Mouse (Mus musculus): ENCODE measurements around the gene Sh3bp2. TPM values are rescaled to one million over a fixed set of nuclear protein-coding genes. Genes with fewer than 3 reads are reported as not detected.

The Sh3bp2 gene
- 39.0 and 42.5 TPM in 2 replicates for polyA plus RNA-seq (2012; rRNA removed)

DNA sequence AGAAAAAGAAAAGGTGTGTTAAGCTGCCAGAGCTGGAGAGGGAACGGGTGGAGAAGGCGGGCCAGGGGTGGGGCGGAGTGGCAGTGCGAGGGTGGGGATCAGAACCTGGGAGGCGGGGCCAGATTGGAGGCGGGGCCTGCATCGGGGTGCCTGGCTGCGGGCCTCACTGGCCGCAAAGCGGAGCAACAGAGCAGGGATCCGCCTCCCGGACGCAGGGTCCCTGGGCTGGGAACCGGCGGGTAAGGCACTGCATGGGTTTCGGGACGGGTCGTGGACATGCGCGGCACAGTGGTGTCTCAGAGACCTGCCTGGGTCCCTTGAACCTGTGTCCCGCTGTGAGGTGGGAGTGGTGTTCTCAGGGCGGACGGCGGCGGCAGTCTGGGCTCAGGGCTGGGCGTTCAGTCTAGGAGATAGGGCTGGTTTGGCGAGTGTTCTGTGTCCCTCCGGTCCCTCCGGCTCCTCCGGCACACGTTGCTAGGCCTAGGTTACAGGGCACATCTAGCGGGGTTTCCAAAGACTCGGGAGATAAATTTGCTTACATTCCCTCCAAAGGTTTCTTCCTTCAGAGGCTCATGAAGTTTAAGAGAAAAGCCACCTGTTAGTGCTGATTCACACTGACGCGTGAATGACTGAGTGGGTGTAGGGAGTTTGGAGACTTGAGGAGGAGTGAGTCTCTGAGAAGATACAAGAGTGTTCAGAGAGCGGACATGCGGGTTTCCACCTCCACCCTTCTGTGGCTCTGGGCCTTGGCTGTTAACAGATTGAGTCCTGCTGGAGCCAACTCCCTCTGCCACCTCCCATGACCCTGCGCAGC, at the start of gene Sh3bp2:
Gene Sh3bp2, plus strand, starts transcription at position 176 of the 814 bp plus-strand sequence.

DNA sequence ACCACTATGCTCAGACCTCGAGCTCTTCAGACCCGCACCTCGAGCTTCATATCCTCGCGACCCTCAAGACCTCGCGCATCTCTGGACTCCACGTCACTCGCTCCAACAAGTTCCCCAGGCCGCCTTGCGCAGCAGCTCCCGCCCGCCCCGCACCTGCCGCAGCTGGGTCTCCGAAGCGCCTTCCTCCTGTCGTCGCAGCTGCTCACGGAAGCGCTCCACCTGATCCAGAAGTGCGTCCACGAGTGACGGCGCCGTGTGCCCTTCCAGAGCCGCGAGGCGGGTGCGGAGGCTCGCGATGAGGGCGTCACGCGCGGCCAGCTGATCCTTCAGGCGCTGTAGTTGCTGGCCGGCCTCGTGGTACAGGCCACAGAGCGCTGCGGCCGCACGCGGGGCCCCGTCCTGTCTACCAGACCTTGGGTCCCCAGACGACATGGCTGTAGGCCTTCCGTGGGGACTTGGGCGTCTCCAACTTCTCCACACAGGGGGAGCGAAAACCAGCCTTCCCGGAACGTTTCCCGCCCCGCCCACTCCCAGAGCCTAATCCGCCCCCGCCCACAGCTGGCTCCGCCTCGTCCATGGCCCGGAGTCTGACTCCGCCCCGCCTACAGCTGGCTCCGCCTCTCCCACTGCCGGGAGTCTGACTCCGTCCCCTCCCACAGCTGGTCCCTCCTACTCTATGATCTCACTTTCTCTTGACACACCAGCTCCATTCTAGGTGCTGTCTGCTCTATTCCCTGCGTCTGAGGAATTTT, 12.0 kb upstream of the Sh3bp2 start, which contains the start of gene Tnip2:
Gene Tnip2, minus strand, starts transcription at position 526 of the 752 bp plus-strand sequence.

DNA sequence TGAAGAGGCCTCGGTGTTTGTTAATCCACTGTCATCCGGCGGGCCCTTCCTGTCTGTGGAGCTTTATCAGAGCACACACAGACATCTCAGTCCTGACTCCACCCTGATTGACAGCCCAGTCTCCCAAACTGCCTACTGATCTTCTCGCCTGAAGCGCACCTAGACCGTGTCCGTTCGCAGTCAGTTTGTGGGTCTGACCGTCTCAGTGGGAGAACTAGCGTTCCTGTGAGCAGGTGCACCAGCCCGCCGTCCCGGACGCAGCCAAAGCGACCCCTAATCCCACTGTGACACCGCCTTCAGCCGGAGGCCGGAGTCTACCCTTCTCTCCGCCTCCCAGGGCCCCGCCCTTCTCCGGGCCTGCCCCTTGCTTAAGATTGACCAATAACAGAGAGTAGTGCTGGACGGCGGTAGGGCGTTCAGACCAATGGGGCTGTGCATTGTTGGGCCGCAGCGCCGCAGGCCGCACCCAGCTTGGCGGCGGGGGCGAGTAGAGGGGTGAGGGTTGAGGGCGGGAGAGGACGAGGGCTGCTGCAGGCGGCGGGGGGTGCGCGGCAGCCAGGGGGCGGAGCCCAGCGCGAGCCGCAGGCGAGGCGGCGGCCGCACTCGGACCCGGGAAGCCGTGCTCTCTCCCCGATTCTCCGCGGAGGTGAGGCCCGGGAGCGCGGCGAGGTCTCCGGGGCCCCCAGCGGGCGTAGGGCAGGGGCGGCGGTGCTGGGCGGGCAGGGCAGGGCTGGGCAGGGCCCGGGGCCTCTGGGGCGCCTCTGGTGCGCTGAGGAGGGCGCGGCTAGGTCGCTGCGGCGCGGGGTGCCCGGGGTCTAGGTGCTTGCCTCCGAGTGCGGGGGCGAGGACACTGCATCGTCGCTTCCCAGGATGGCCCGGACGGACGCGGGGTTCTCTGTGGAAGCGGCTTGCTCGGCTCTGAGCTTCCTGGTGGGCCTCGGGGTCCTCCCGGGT, 47.9 kb downstream of the Sh3bp2 start, which contains the start of gene Add1:
Gene Add1, plus strand, starts transcription at position 397 of the 954 bp plus-strand sequence.

Other genes with a start within 250 kb of the Sh3bp2 start
- gene Zfyve28, start 237.4 kb upstream of the Sh3bp2 start, polyA plus RNA-seq (2012; rRNA removed), result 6.0 and 6.1 TPM in 2 replicates
- 0.08 and 0.10 TPM in 2 replicates for gene Cfap99, start 237.2 kb upstream of the Sh3bp2 start, polyA plus RNA-seq (2012; rRNA removed)
- 116 and 118 TPM in 2 replicates for gene Rnf4, start 189.5 kb upstream of the Sh3bp2 start, polyA plus RNA-seq (2012; rRNA removed)
- gene Fam193a, start 155.9 kb upstream of the Sh3bp2 start, polyA plus RNA-seq (2012; rRNA removed), result 67.7 and 71.5 TPM in 2 replicates
- gene Tnip2, start 11.8 kb upstream of the Sh3bp2 start, polyA plus RNA-seq (2012; rRNA removed), result 9.8 and 13.6 TPM in 2 replicates
- gene Add1, start 47.8 kb downstream of the Sh3bp2 start, polyA plus RNA-seq (2012; rRNA removed), result 240 and 246 TPM in 2 replicates
- gene Mfsd10, start 111.4 kb downstream of the Sh3bp2 start, polyA plus RNA-seq (2012; rRNA removed), result 172 and 189 TPM in 2 replicates
- gene Nop14, start 134.3 kb downstream of the Sh3bp2 start, polyA plus RNA-seq (2012; rRNA removed), result 28.0 and 30.0 TPM in 2 replicates
- gene Grk4, start 134.5 kb downstream of the Sh3bp2 start, polyA plus RNA-seq (2012; rRNA removed), result 2.5 and 3.8 TPM in 2 replicates
- 25.7 and 26.4 TPM in 2 replicates for gene Htt, start 235.9 kb downstream of the Sh3bp2 start, polyA plus RNA-seq (2012; rRNA removed)